Mouse (Mus musculus) urinary bladder, adult 2 months (tissue): ENCODE results near the gene Spa17. TPM values are rescaled to one million over a fixed set of nuclear protein-coding genes. Genes with fewer than 3 reads are reported as not detected.

Experiments used
- DNase-seq: peaks from one replicate; pipeline ENCODE4 v3.0.0; 2022; ENCODE audit warnings: low spot score
- polyA plus RNA-seq: library from polyadenylated mRNA; depleted of rRNA; stranded (reverse); fragments of >200 nt; gene quantifications from 2 replicates; pipeline ENCODE4 v1.2.3, GENCODE M21; 2012; rRNA removed

Gene Spa17
- polyA plus RNA-seq, 1 experiment = 2.2 TPM

DNA sequence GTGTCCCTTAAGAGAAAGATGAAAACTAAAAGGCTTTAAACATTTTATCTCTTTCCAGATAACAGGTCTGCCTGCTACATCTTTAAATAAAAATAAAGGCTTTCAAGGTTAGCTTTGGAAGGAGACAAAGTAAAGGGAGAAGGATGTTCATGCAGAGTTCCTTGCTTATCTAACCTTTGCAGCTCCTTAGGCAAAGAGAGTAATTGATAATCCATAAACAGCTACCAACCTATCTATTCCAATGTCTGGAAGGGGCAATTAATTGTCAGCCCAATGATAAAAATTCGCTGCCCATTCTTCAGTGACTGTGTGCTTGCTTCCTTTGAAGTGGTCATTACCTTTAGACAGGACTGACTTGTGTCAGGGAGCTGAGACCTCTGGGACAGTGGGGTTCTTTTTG lies 49.7 kb downstream of the Spa17 start:
- DNase-seq = no peak

DNA sequence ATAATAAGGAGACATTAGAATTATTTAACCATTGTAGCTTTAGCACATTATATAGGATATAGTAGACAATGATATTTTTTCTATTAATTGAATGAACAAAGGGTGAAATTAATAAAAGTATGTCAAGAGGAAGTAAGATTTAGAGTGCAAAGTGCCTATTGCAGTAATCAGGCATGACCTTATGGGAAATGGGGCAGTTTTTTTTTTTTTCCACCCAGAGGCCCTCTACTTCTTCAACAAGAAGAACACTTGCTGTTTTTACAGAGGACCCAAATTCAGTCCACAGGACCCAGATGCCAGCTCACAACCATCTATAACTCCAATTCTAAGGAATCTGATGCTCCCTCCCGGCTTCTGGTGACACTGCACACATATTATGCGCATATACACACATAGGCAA lies 52.9 kb downstream of the Spa17 start:
- no peak for DNase-seq

DNA sequence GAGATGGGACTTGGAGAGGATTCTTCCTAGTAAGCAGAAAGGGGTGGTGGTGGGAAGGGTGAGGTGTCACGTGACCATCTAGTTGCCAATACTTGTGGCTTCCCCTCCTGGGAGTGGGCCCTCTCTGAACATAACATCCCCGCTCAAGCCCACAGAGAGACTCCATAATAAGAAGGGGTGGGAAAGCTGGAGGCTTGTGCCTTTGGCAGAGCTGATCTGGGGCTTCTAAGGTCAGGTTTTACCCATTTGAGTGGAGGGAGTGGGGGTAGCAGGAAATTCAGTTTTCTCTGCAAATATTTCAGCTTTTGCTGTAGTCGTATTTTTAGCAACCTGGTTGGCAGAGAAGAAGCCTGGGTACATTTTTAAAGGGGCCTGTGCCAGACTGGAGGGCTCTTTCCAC lies 57.2 kb downstream of the Spa17 start:
- DNase-seq = no peak

DNA sequence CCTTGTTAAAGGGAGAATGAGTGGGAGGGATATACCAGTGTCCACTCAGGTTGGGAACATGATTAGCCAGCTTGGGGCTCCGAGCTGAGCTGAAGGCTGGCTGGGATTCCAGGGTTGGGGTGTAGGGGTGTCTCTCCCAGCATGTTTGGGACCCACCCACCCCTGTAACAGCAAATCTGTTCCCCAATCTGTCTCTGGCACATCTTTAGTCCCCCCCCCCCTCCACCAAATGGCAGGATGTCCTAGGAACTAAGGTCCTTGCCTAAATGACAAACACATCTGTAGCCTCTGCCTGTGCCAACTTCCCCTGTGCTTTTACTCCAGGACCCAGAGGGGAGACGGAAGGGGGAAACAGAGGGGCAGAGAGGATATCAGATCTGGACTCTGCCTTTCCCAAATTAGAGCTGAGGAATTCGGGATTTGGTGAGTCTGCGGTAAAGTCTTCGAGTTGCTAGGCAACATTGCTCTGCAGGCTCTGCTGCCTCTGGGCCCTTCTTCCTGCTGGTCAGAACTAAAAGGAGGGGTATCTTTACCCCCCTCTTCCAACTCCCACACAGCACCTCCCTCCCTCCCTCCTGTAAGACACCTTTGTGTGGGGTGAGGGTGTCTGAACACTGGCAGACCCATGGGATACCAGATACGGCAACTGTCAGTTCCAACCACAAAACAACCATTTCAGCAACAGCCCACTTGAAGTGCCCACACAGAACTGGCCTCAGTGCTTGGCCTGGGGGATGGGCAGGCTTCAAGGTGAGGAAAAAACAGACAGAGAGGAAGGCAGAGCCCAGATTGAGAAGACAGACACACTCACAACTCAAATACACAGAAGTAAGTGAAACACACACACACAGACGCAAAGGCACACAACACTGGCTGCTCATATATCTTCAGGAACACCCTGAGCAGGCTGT lies 58.4 kb downstream of the Spa17 start, which contains the start of gene Siae:
Gene Siae (plus strand): TSS at position 861 of the 911 bp plus-strand sequence.
- DNase-seq = no peak

DNA sequence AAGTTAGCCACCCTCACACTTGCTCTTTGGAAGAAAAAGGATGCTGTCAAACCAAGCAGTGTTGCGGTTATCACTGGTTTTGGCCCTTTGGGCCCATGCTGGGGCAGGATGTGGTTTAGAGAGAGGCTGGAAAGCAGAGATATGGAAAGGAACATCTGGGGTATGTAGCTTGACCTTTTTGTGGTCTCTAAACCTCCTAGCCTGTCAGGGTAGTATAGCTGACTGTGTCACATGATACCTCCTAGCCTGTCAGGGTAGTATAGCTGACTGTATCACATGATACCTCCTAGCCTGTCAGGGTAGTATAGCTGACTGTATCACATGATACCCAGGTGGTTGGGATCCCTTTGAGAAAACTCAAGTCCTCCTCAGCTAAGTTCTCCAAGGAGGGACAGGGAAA lies 59.2 kb downstream of the Spa17 start:
- no peak for DNase-seq

Other genes starting within 250 kb of the Spa17 start
- 0.18 and 0.21 TPM in 2 replicates for gene Hepacam, start 246.4 kb downstream of the Spa17 start, polyA plus RNA-seq
- gene Robo4, start 211.8 kb downstream of the Spa17 start, polyA plus RNA-seq = 10.5 and 12.4 TPM in 2 replicates
- 0.07 and 0.12 TPM in 2 replicates for gene Robo3, start 180.5 kb downstream of the Spa17 start, polyA plus RNA-seq
- 24.7 and 26.8 TPM in 2 replicates for gene Msantd2, start 124.4 kb downstream of the Spa17 start, polyA plus RNA-seq
- gene Esam, start 85.6 kb downstream of the Spa17 start, polyA plus RNA-seq = 56.0 and 57.2 TPM in 2 replicates
- gene Vsig2, start 74.5 kb downstream of the Spa17 start, polyA plus RNA-seq = 151 and 161 TPM in 2 replicates
- 1.8 and 1.9 TPM in 2 replicates for gene Nrgn, start 60.8 kb downstream of the Spa17 start, polyA plus RNA-seq
- 16.6 and 17.1 TPM in 2 replicates for gene Siae, start 58.0 kb downstream of the Spa17 start, polyA plus RNA-seq
- 77.0 and 83.6 TPM in 2 replicates for gene Tbrg1, start 43.6 kb upstream of the Spa17 start, polyA plus RNA-seq
- not detected in 2 replicates for gene Panx3, start 55.5 kb upstream of the Spa17 start, polyA plus RNA-seq
- gene Olfr160, start 102.5 kb upstream of the Spa17 start, polyA plus RNA-seq = not detected in 2 replicates
- not detected in 2 replicates for gene Olfr874, start 131.4 kb upstream of the Spa17 start, polyA plus RNA-seq
- not detected in 2 replicates for gene Olfr875, start 158.1 kb upstream of the Spa17 start, polyA plus RNA-seq
- not detected in 2 replicates for gene Olfr876, start 189.3 kb upstream of the Spa17 start, polyA plus RNA-seq
- gene Olfr877, start 240.5 kb upstream of the Spa17 start, polyA plus RNA-seq = not detected in 2 replicates